ENCODE assay signal across 8 mouse cellular contexts in the genomic region with DNA sequence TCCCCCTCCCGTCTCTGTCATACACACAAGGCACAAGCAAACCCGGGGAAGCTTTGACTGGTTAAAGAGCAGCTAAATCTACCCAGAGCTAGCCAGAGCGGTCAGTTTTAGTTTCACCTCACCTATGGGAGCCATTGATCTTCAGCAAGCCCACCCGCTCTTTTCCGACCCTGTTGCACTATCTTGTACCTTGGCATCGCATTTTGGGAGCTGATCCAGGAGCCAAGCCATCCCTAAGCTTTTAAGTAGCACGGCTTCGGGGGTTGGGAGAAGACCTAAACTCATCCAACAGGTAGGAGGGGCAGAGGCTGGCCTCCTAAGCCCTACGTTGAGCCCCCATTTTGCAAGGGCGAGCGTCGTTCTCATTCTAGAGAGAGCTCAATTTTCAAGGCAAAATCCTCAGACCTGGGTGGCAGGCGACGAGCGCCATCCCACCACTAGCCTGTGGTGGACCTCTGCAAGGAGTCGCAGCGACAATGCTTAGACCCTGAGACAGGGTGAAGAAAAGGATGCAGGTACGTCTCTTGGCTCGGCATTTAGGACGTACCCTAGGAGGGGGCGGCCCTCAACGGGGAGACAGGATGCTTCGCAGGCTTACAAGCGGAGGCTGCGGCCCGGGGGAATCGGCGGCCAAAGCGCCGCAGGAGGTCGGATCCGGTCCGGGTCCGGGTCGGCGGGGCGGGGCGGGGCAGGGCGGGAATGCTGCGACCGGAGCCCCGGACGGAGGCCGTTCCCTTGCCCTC. TPM values are rescaled to one million over a fixed set of nuclear protein-coding genes. Genes with fewer than 3 reads are reported as not detected.
DNase-seq lines count a peak whose midpoint lies in the region; ATAC-seq and TF ChIP-seq lines count a peak whose summit lies in the region.

No protein-coding gene starts in this region.

- peaks cover 26% of the 10 kb centered on the region for H3K4me1 ChIP-seq in kidney, embryonic 15.5 days
- peaks cover 0 to 11% of the 10 kb centered on the region in 2 experiments; a peak in 2 of 4 replicates for H3K4me1 ChIP-seq in ES-E14 (ENCODE audit: control insufficient read depth in 2 of 2, insufficient read depth in 2 of 2, low read length in 2 of 2, poor library complexity in 1 of 2)
- peaks cover 20% of the 10 kb centered on the region for H3K4me1 ChIP-seq in embryonic facial prominence, embryonic 12.5 days
- peaks cover 32% of the 10 kb centered on the region for H3K4me1 ChIP-seq in hindbrain, embryonic 16.5 days (ENCODE audit: control insufficient read depth, insufficient read depth, low read depth, low read length)
- H3K4me1 ChIP-seq in midbrain, embryonic 12.5 days, result peaks cover 37% of the 10 kb centered on the region

- in situ Hi-C loops in ES-E14 (cut with MboI; ENCODE audit: low sequenced_read_pairs in 2 of 2, unreplicated experiment in 2 of 2), result no loop called here

- no peak for DNase-seq in kidney, adult 18-20 months
- no peak for DNase-seq in ES-E14 (ENCODE audit: low read depth, low spot score)
- DNase-seq in natural killer cell, adult 2 months (ENCODE audit: low spot score in 2 of 2), result no peak
- DNase-seq in gastrocnemius, postnatal 25 days, result no peak

- peak; percentile 75 for ATAC-seq in kidney, embryonic 15.5 days (replicated peaks; ENCODE audit: low FRiP score)
- peak; percentile 80 for ATAC-seq in embryonic facial prominence, embryonic 12.5 days (ENCODE audit: insufficient number of reproducible peaks, insufficient read depth, low FRiP score, low TSS enrichment)
- peak; percentile 74 for ATAC-seq in hindbrain, embryonic 16.5 days
- peak; percentile 63 for ATAC-seq in midbrain, embryonic 12.5 days (ENCODE audit: low FRiP score, low read depth)

- H3K4me3 ChIP-seq in kidney, embryonic 15.5 days (replicated peaks), result peak overlapping the region; percentile 81
- H3K4me3 ChIP-seq in ES-E14 (ENCODE audit: insufficient read depth in 1 of 2, low read depth in 1 of 2, low read length in 2 of 2, poor library complexity in 1 of 2, severe bottlenecking in 1 of 2), result peak overlapping the region; percentile 81 to 94
- H3K4me3 ChIP-seq in embryonic facial prominence, embryonic 12.5 days, result peak overlapping the region; percentile 79
- peak overlapping the region; percentile 70 for H3K4me3 ChIP-seq in hindbrain, embryonic 16.5 days (ENCODE audit: low read length)
- peak overlapping the region; percentile 89 for H3K4me3 ChIP-seq in midbrain, embryonic 12.5 days

- H3K9me3 ChIP-seq in kidney, embryonic 15.5 days (replicated peaks), result no peaks in the 10 kb centered on the region
- no peaks in the 10 kb centered on the region for H3K9me3 ChIP-seq in ES-E14 (ENCODE audit: control insufficient read depth, insufficient read depth, low read depth, low read length)
- H3K9me3 ChIP-seq in embryonic facial prominence, embryonic 12.5 days, result no peaks in the 10 kb centered on the region
- no peaks in the 10 kb centered on the region for H3K9me3 ChIP-seq in hindbrain, embryonic 16.5 days (ENCODE audit: control insufficient read depth, low read length)
- no peaks in the 10 kb centered on the region for H3K9me3 ChIP-seq in midbrain, embryonic 12.5 days

- peak overlapping the region; percentile 89 for H3K27ac ChIP-seq in kidney, embryonic 15.5 days
- peak overlapping the region; percentile 86 for H3K27ac ChIP-seq in ES-E14 (ENCODE audit: insufficient read depth, low read depth, low read length, poor library complexity, severe bottlenecking)
- H3K27ac ChIP-seq in embryonic facial prominence, embryonic 12.5 days, result peak overlapping the region; percentile 82
- peak overlapping the region; percentile 92 for H3K27ac ChIP-seq in hindbrain, embryonic 16.5 days (ENCODE audit: low read depth, low read length)
- H3K27ac ChIP-seq in midbrain, embryonic 12.5 days (replicated peaks), result peak overlapping the region; percentile 90

- H3K4me2 ChIP-seq in kidney, embryonic 15.5 days, result peak overlapping the region; percentile 71
- peak overlapping the region; percentile 89 for H3K4me2 ChIP-seq in embryonic facial prominence, embryonic 12.5 days (replicated peaks)
- H3K4me2 ChIP-seq in hindbrain, embryonic 16.5 days (ENCODE audit: low read length), result peak overlapping the region; percentile 94
- peak overlapping the region; percentile 88 for H3K4me2 ChIP-seq in midbrain, embryonic 12.5 days (replicated peaks)

- H3K9ac ChIP-seq in kidney, embryonic 15.5 days, result peak overlapping the region; percentile 84
- peak overlapping the region; percentile 83 for H3K9ac ChIP-seq in ES-E14 (ENCODE audit: insufficient read depth, low read depth, low read length, poor library complexity, severe bottlenecking)
- peak overlapping the region; percentile 87 for H3K9ac ChIP-seq in embryonic facial prominence, embryonic 12.5 days
- peak overlapping the region; percentile 78 for H3K9ac ChIP-seq in hindbrain, embryonic 16.5 days (ENCODE audit: low read depth, low read length)
- peak overlapping the region; percentile 91 for H3K9ac ChIP-seq in midbrain, embryonic 12.5 days (replicated peaks)

- WGBS in kidney, embryonic 15.5 days, result under 1% methylated on average over 33 of the region's 44 CpGs
- WGBS in embryonic facial prominence, embryonic 12.5 days, result 1% methylated on average over 40 of the region's 44 CpGs
- WGBS in hindbrain, embryonic 16.5 days, result 2% methylated on average over 33 of the region's 44 CpGs
- 1% methylated on average over 44 of the region's 44 CpGs for WGBS in midbrain, embryonic 12.5 days

- no peaks in the 10 kb centered on the region for H3K27me3 ChIP-seq in kidney, embryonic 15.5 days
- H3K27me3 ChIP-seq in embryonic facial prominence, embryonic 12.5 days, result no peaks in the 10 kb centered on the region
- H3K27me3 ChIP-seq in hindbrain, embryonic 16.5 days (replicated peaks; ENCODE audit: control insufficient read depth, insufficient read depth, low read length), result no peaks in the 10 kb centered on the region
- no peaks in the 10 kb centered on the region for H3K27me3 ChIP-seq in midbrain, embryonic 12.5 days

- H3K36me3 ChIP-seq in kidney, embryonic 15.5 days, result 0 out of 2 replicates have a peak, but pooled peaks cover 5% of the 10 kb centered on the region
- H3K36me3 ChIP-seq in ES-E14 (ENCODE audit: control insufficient read depth, insufficient read depth, low read length, poor library complexity, severe bottlenecking), result no peaks in the 10 kb centered on the region; the same call in 1 of the 2 replicates
- H3K36me3 ChIP-seq in embryonic facial prominence, embryonic 12.5 days, result 0 out of 2 replicates have a peak, but pooled peaks cover 8% of the 10 kb centered on the region
- no peaks in the 10 kb centered on the region for H3K36me3 ChIP-seq in hindbrain, embryonic 16.5 days (ENCODE audit: control insufficient read depth, insufficient read depth, low read length)
- H3K36me3 ChIP-seq in midbrain, embryonic 12.5 days, result no peaks in the 10 kb centered on the region

TF ChIP-seq in ES-E14, 5 proteins besides CTCF, POLR2A, EP300 and RAD21:
- TF ChIP-seq CHD2 (IDR thresholded peaks at IDR 0.05; ENCODE audit: low read depth, low read length) (no peak), MAFK (IDR thresholded peaks at IDR 0.05; ENCODE audit: insufficient read depth, low read depth, low read length) (no peak), HCFC1 (IDR thresholded peaks at IDR 0.05; ENCODE audit: borderline replicate concordance, insufficient read depth, low read length) (no peak)

RNA-seq across cellular contexts. Expression of a gene that starts 0.5 kb away (rescaled TPM):
- polyA plus RNA-seq in kidney, embryonic 15.5 days (2015; fragmentation: Nextera tagmentation; extraction: Ambion mirVana), result 7.2 and 8.6 TPM in 2 replicates
- total RNA-seq in ES-E14 (2012; rRNA removed), result 11.4 and 16.2 TPM in 2 replicates
- polyA plus RNA-seq in embryonic facial prominence, embryonic 12.5 days (2016; fragmentation: Nextera tagmentation; extraction: Ambion mirVana), result 11.6 and 12.2 TPM in 2 replicates
- 10.4 and 11.3 TPM in 2 replicates for polyA plus RNA-seq in hindbrain, embryonic 16.5 days (2015; fragmentation: Nextera tagmentation; extraction: Ambion mirVana)
- polyA plus RNA-seq in midbrain, embryonic 12.5 days (2016; fragmentation: Nextera tagmentation; extraction: Ambion mirVana), result 11.6 and 11.7 TPM in 2 replicates
- total RNA-seq in gastrocnemius, postnatal 25 days (2021), result 10 to 100 TPM; 20.1 to 20.3 TPM

RNA-seq across cellular contexts. Expression of a gene that starts 9.6 kb away (rescaled TPM):
- 8.2 and 8.9 TPM in 2 replicates for polyA plus RNA-seq in kidney, embryonic 15.5 days (2015; fragmentation: Nextera tagmentation; extraction: Ambion mirVana)
- 62.4 and 65.9 TPM in 2 replicates for total RNA-seq in ES-E14 (2012; rRNA removed)
- polyA plus RNA-seq in embryonic facial prominence, embryonic 12.5 days (2016; fragmentation: Nextera tagmentation; extraction: Ambion mirVana), result 10.7 and 11.0 TPM in 2 replicates
- 8.8 and 10.0 TPM in 2 replicates for polyA plus RNA-seq in hindbrain, embryonic 16.5 days (2015; fragmentation: Nextera tagmentation; extraction: Ambion mirVana)
- polyA plus RNA-seq in midbrain, embryonic 12.5 days (2016; fragmentation: Nextera tagmentation; extraction: Ambion mirVana), result 11.2 and 12.9 TPM in 2 replicates
- 10 to 100 TPM; 12.2 to 13.5 TPM for total RNA-seq in gastrocnemius, postnatal 25 days (2021)

RNA-seq across cellular contexts. Expression of a gene that starts 30.5 kb away (rescaled TPM):
- 35.2 and 37.7 TPM in 2 replicates for polyA plus RNA-seq in kidney, embryonic 15.5 days (2015; fragmentation: Nextera tagmentation; extraction: Ambion mirVana)
- 133 and 202 TPM in 2 replicates for total RNA-seq in ES-E14 (2012; rRNA removed)
- polyA plus RNA-seq in embryonic facial prominence, embryonic 12.5 days (2016; fragmentation: Nextera tagmentation; extraction: Ambion mirVana), result 26.8 and 27.7 TPM in 2 replicates
- 31.3 and 32.2 TPM in 2 replicates for polyA plus RNA-seq in hindbrain, embryonic 16.5 days (2015; fragmentation: Nextera tagmentation; extraction: Ambion mirVana)
- polyA plus RNA-seq in midbrain, embryonic 12.5 days (2016; fragmentation: Nextera tagmentation; extraction: Ambion mirVana), result 22.8 and 23.9 TPM in 2 replicates
- total RNA-seq in gastrocnemius, postnatal 25 days (2021), result 1 to 10 TPM; 2.4 to 3.1 TPM

RNA-seq across cellular contexts. Expression of a gene that starts 46.4 kb away (rescaled TPM):
- 11.5 and 13.2 TPM in 2 replicates for polyA plus RNA-seq in kidney, embryonic 15.5 days (2015; fragmentation: Nextera tagmentation; extraction: Ambion mirVana)
- total RNA-seq in ES-E14 (2012; rRNA removed), result 19.1 and 24.3 TPM in 2 replicates
- polyA plus RNA-seq in embryonic facial prominence, embryonic 12.5 days (2016; fragmentation: Nextera tagmentation; extraction: Ambion mirVana), result 9.3 and 11.6 TPM in 2 replicates
- 1.6 and 2.1 TPM in 2 replicates for polyA plus RNA-seq in hindbrain, embryonic 16.5 days (2015; fragmentation: Nextera tagmentation; extraction: Ambion mirVana)
- polyA plus RNA-seq in midbrain, embryonic 12.5 days (2016; fragmentation: Nextera tagmentation; extraction: Ambion mirVana), result 8.7 and 9.2 TPM in 2 replicates
- total RNA-seq in gastrocnemius, postnatal 25 days (2021), result 1 to 10 TPM; 3.8 to 5.4 TPM

RNA-seq across cellular contexts. Expression of a gene that starts 47.4 kb away (rescaled TPM):
- polyA plus RNA-seq in kidney, embryonic 15.5 days (2015; fragmentation: Nextera tagmentation; extraction: Ambion mirVana), result 19.8 and 20.8 TPM in 2 replicates
- 18.9 and 19.0 TPM in 2 replicates for total RNA-seq in ES-E14 (2012; rRNA removed)
- 18.5 TPM in 2 replicates for polyA plus RNA-seq in embryonic facial prominence, embryonic 12.5 days (2016; fragmentation: Nextera tagmentation; extraction: Ambion mirVana)
- 24.0 and 29.2 TPM in 2 replicates for polyA plus RNA-seq in hindbrain, embryonic 16.5 days (2015; fragmentation: Nextera tagmentation; extraction: Ambion mirVana)
- polyA plus RNA-seq in midbrain, embryonic 12.5 days (2016; fragmentation: Nextera tagmentation; extraction: Ambion mirVana), result 13.9 and 14.2 TPM in 2 replicates
- total RNA-seq in gastrocnemius, postnatal 25 days (2021), result 10 to 100 TPM; 56.2 to 62.1 TPM
